Mouse (Mus musculus): ENCODE measurements around the gene Ufm1. TPM values are rescaled to one million over a fixed set of nuclear protein-coding genes. Genes with fewer than 3 reads are reported as not detected.

Gene Ufm1
- polyA plus RNA-seq (2014; fragmentation: Illumina TruSeq; extraction: RNeasy Lipid Tissue Mini Kit (QIAGEN cat#74804); ENCODE audit: low read depth, low replicate concordance) = 64.4 TPM

DNA sequence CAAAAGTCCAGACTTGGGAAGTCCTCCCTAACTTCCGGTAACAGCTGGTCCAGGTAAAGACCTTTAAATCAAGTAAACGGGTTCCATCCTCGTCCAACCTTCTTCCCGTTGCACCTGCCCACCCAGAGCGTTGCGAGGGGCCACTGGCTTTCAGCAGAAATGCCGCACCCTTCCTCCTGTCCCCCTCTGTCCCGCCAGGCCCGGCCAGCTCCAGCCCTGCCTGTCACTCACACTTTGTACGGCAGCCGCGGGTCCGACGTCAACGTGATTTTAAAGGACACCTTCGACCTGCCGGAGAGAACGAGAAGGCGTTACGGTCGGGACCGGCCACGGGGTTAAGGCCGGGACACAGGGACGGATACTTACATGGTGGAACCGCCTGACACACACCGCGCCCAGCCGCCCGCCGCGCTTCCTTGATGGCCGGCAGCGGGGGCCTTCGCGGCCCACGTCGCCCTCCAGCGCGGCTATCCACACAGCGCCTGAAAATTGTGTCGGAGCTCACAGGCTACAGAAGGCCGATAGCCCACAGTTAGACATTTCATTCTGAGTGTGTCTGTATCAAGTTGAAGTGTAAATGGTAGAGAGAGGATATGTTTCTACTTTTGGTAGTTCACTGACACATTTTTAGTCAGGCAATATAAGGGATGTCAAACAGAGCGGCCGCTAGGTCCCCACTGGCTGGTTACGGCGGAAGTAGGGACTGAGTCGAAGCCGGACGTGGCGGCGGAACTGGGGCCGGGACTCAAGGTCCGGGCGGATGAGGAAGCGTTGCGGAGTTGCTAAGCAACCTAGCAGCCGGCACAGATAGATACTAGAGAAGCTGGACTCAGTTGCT, at the start of gene Ufm1:
Gene Ufm1 (minus strand): TSS at position 448 of the 838 bp plus-strand sequence.

DNA sequence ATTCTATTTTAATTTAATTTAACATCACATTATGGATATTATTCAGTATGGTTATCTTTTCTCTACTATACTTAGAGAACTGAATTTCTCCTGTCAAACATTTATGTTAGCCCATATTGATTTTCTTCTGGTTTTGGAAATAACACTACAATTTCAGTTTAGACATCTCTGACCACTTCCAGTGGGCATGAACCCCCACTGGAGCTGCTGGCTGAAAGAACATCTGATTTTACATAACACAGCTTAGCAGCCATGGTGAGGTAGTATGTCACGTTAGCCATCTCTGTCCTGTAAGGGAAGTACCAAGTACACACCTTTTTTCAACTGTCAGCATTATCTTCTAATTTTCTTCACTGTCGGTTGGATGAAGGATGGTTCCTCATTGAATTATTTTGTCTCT, 18.8 kb downstream of the Ufm1 start, which contains the start of gene Gm10985:
Gene Gm10985 (plus strand): TSS at position 301 of the 400 bp plus-strand sequence.

Other genes with a start within 250 kb of the Ufm1 start
- gene Frem2, start 206.5 kb downstream of the Ufm1 start, polyA plus RNA-seq (2014; fragmentation: Illumina TruSeq; extraction: RNeasy Lipid Tissue Mini Kit (QIAGEN cat#74804); ENCODE audit: low read depth, low replicate concordance) = 2.2 TPM
- gene Gm10985, start 18.7 kb downstream of the Ufm1 start, polyA plus RNA-seq (2014; fragmentation: Illumina TruSeq; extraction: RNeasy Lipid Tissue Mini Kit (QIAGEN cat#74804); ENCODE audit: low read depth, low replicate concordance) = not detected